Mouse (Mus musculus) CH12.LX (cell line): ENCODE measurements around the gene Mark2.

Experiments
- BHLHE40 ChIP-seq: IDR thresholded peaks from 2 replicates; pipeline ENCODE4 v1.6.1; 2011; ENCODE audit warnings: mild to moderate bottlenecking, low read depth, low read length, improper control_type of control experiment
- CHD1 ChIP-seq: IDR thresholded peaks from 2 replicates; pipeline ENCODE4 v1.6.1; 2012; ENCODE audit warnings: low read depth, low read length, improper control_type of control experiment, inconsistent platforms
- CHD2 ChIP-seq: IDR thresholded peaks from 2 replicates; pipeline ENCODE4 v1.6.1; 2011; ENCODE audit warnings: low read length, improper control_type of control experiment
- CTCF ChIP-seq, 2 experiments: IDR thresholded peaks in 1 of 2; conservative IDR thresholded peaks in 1 of 2; 2 replicates each; pipeline ENCODE4 v1.5.1; 2011 to 2012; ENCODE audit warnings: low read depth in 2 of 2, low read length in 2 of 2, improper control_type of control experiment in 1 of 2, inconsistent platforms in 1 of 2, mild to moderate bottlenecking in 1 of 2, moderate library complexity in 1 of 2
- ELF1 ChIP-seq: IDR thresholded peaks from 2 replicates; pipeline ENCODE4 v1.6.1; 2014; ENCODE audit warnings: low read depth, mild to moderate bottlenecking, inconsistent platforms, low read length, improper control_type of control experiment
- EP300 ChIP-seq: IDR thresholded peaks from 2 replicates; pipeline ENCODE4 v1.6.1; 2011; ENCODE audit warnings: low read length, improper control_type of control experiment
- GABPA ChIP-seq: IDR thresholded peaks from 2 replicates; pipeline ENCODE4 v1.6.1; 2012; ENCODE audit warnings: low read depth, low read length, improper control_type of control experiment, inconsistent platforms; ENCODE audit not compliant: insufficient replicate concordance
- MAX ChIP-seq: IDR thresholded peaks from 2 replicates; pipeline ENCODE4 v1.6.1; 2011; ENCODE audit warnings: low read length, improper control_type of control experiment
- MEF2A ChIP-seq: IDR thresholded peaks from 2 replicates; pipeline ENCODE4 v1.6.1; 2014; ENCODE audit warnings: low read depth, mild to moderate bottlenecking, inconsistent platforms, low read length, improper control_type of control experiment, borderline replicate concordance
- POLR2A ChIP-seq: IDR thresholded peaks from 2 replicates; pipeline ENCODE4 v1.6.1; 2011; ENCODE audit warnings: low read depth, mild to moderate bottlenecking, improper control_type of control experiment, low read length
- USF1 ChIP-seq: IDR thresholded peaks from 2 replicates; pipeline ENCODE4 v1.6.1; 2014; ENCODE audit warnings: low read depth, mild to moderate bottlenecking, inconsistent platforms, low read length, improper control_type of control experiment
- ZC3H11A ChIP-seq: IDR thresholded peaks from 2 replicates; pipeline ENCODE4 v1.6.1; 2012; ENCODE audit warnings: low read depth, mild to moderate bottlenecking, inconsistent platforms, low read length, improper control_type of control experiment
- ZKSCAN1 ChIP-seq: IDR thresholded peaks from 2 replicates; pipeline ENCODE4 v1.6.1; 2012; ENCODE audit warnings: low read depth, inconsistent platforms, low read length, improper control_type of control experiment, borderline replicate concordance
- ZNF384 ChIP-seq: IDR thresholded peaks from 2 replicates; pipeline ENCODE4 v1.6.1; 2012; ENCODE audit warnings: low read depth, low read length, improper control_type of control experiment, inconsistent platforms

- TF ChIP-seq EP300 (no peak), ELF1 (no peak), CTCF (conservative IDR thresholded peaks at IDR 0.05 in 1 of 2, IDR thresholded peaks at IDR 0.05 in 1 of 2; ENCODE audit: low read depth in 2 of 2, low read length in 2 of 2) (no peak), ZC3H11A (no peak), GABPA (no peak), MAX (no peak), USF1 (no peak), CHD1 (no peak), ZNF384 (no peak), BHLHE40 (no peak), POLR2A (no peak), ZKSCAN1 (no peak), CHD2 (no peak), MEF2A (no peak)
Measured at GRCm38 (mm10) chr19:7349993-7350392, 8.3 kb upstream of the Mark2 start.
